In genomic region chr2:157447297-157448158, GRCm38 (mm10) we compare ENCODE assay signal across 12 mouse cellular contexts. TPM values are rescaled to one million over a fixed set of nuclear protein-coding genes. Genes with fewer than 3 reads are reported as not detected.
DNase-seq lines count a peak whose midpoint lies in the region; TF ChIP-seq lines count a peak whose summit lies in the region.
"Had no signal": no experiment of that assay in that cellular context is flagged by ENCODE, and none has a peak within 500 bp of the region (broad histone marks: within the 10 kb centered on the region; RNA-seq: fewer than 3 reads in every experiment).

No protein-coding gene starts in this region.

- H3K4me3 ChIP-seq in C2C12 (ENCODE audit: insufficient read depth, poor library complexity, severe bottlenecking) = no peak overlapping the region
- H3K4me3 ChIP-seq: gastrocnemius, adult 2 months; kidney, embryonic 15.5 days had no signal

- H3K27me3 ChIP-seq in C2C12 (ENCODE audit: control insufficient read depth, insufficient read depth, insufficient read length) = no peaks in the 10 kb centered on the region
- H3K27me3 ChIP-seq: kidney, embryonic 15.5 days had no signal

- no peak for TF ChIP-seq CTCF in C2C12 (IDR thresholded peaks at IDR 0.05; ENCODE audit: control insufficient read depth, insufficient read depth, insufficient read length)

- peaks cover 40% of the 10 kb centered on the region for H3K79me3 ChIP-seq in C2C12 (ENCODE audit: low read depth)

- H3K79me2 ChIP-seq in C2C12 (ENCODE audit: control insufficient read depth, insufficient read depth) = peaks cover 77% of the 10 kb centered on the region

- peaks cover 29% of the 10 kb centered on the region for H3K36me3 ChIP-seq in C2C12 (ENCODE audit: control insufficient read depth, insufficient read depth)

- peak overlapping the region; percentile 40 for H3ac ChIP-seq in C2C12 (ENCODE audit: control insufficient read depth, insufficient read length, low read depth)

- peak; percentile 96 for DNase-seq in 3T3-L1 (ENCODE audit: low read depth, low spot score)
- peak; percentile 53 for DNase-seq in c-Kit-positive CD71-negative TER-119-negative erythroid progenitor cells, embryonic 14.5 days (ENCODE audit: low read depth)
- DNase-seq in naive thymus-derived CD4-positive, alpha-beta T cell, adult 2 months (ENCODE audit: low read depth) = peak; percentile 85
- DNase-seq in gastrocnemius, adult 8-10 months (ENCODE audit: low spot score in 2 of 2) = no peak
- no peak for DNase-seq in left cerebral cortex, adult 11 months (ENCODE audit: low spot score)
- no peak for DNase-seq in layer of hippocampus, adult 18-20 months (ENCODE audit: low spot score in 2 of 2)
- no peak for DNase-seq in layer of hippocampus, postnatal 14 days (ENCODE audit: low spot score in 2 of 2)
- DNase-seq: gastrocnemius, adult 2 months; heart, postnatal 36 days; right cerebral cortex, postnatal 14 days had no signal

TF ChIP-seq in C2C12, 6 proteins besides CTCF, POLR2A, EP300 and RAD21:
- TF ChIP-seq USF1 (IDR thresholded peaks at IDR 0.05; ENCODE audit: low read depth) (peak; percentile 98), MAX (IDR thresholded peaks at IDR 0.05) (no peak), MYOD1 (IDR thresholded peaks at IDR 0.05; ENCODE audit: control insufficient read depth, insufficient read length, low read depth) (peak; percentile 36), MYOG (IDR thresholded peaks at IDR 0.05; ENCODE audit: control insufficient read depth, extremely low read depth, insufficient read length) (no peak), CEBPB (IDR thresholded peaks at IDR 0.05; ENCODE audit: low read depth) (peak; percentile 49), FOSL1 (IDR thresholded peaks at IDR 0.05; ENCODE audit: insufficient read depth, low read length, poor library complexity, severe bottlenecking) (peak; percentile 88)

RNA-seq across cellular contexts. Expression of gene Src, which starts 29.3 kb away (rescaled TPM):
- 29.3 TPM for polyA plus RNA-seq in C2C12 (2012; fragmentation: generic; extraction: Trizol)
- 1 to 10 TPM; 1.3 to 2.3 (median 1.7) TPM for total RNA-seq in gastrocnemius, adult 8-10 months (2022)
- 100 to 1,000 TPM; 156 to 157 TPM for total RNA-seq in layer of hippocampus, adult 18-20 months (2021)
- 100 to 1,000 TPM; 117 to 118 TPM for total RNA-seq in layer of hippocampus, postnatal 14 days (2021)

Comparison
In these comparisons a context has a peak if more than half of its experiments do, and no peak if none do; other contexts are left out.
1. DNase-seq: peak in 3T3-L1 (single experiment), c-Kit-positive CD71-negative TER-119-negative erythroid progenitor cells, embryonic 14.5 days (single experiment) and naive thymus-derived CD4-positive, alpha-beta T cell, adult 2 months (single experiment); none in gastrocnemius, adult 8-10 months (0 of 2), left cerebral cortex, adult 11 months (single experiment), layer of hippocampus, adult 18-20 months (0 of 2) and layer of hippocampus, postnatal 14 days (0 of 2).
2. RNA of gene Src, which starts 29.3 kb away (total RNA-seq): 156 to 157 TPM in layer of hippocampus, adult 18-20 months and 117 to 118 TPM in layer of hippocampus, postnatal 14 days; 1.3 to 2.3 TPM in gastrocnemius, adult 8-10 months; every median in the first group is over 10 times any median in the second.